Mouse (Mus musculus) MEL (cell line): ENCODE results near the gene Cabp2.

Experiments
- CHD1 ChIP-seq: IDR thresholded peaks from 2 replicates; pipeline ENCODE4 v1.6.1; 2012; ENCODE audit warnings: low read depth, mild to moderate bottlenecking, inconsistent platforms, low read length, improper control_type of control experiment
- CTCF ChIP-seq, 3 experiments: IDR thresholded peaks in 2 of 3; conservative IDR thresholded peaks in 1 of 3; 2 replicates each; pipeline ENCODE4 v1.5.1; 2011 to 2012; ENCODE audit warnings: low read length in 3 of 3, low read depth in 2 of 3, mild to moderate bottlenecking in 2 of 3, improper control_type of control experiment in 1 of 3, inconsistent platforms in 1 of 3, mixed read lengths in 1 of 3, moderate library complexity in 1 of 3; ENCODE audit not compliant: control insufficient read depth in 1 of 3, insufficient read depth in 1 of 3, poor library complexity in 1 of 3, severe bottlenecking in 1 of 3
- ETS1 ChIP-seq: IDR thresholded peaks from 2 replicates; pipeline ENCODE4 v1.6.1; 2012; ENCODE audit warnings: low read depth, mild to moderate bottlenecking, inconsistent platforms, low read length, improper control_type of control experiment, moderate library complexity
- MAX ChIP-seq: IDR thresholded peaks from 2 replicates; pipeline ENCODE4 v1.6.1; 2011; ENCODE audit warnings: low read length, improper control_type of control experiment
- MYC ChIP-seq: IDR thresholded peaks from 2 replicates; pipeline ENCODE4 v1.6.1; 2011; ENCODE audit warnings: low read depth, mild to moderate bottlenecking, low read length, improper control_type of control experiment, moderate library complexity
- POLR2A ChIP-seq, 2 experiments: IDR thresholded peaks; 2 replicates each; pipeline ENCODE4 v1.6.1; 2011 to 2012; ENCODE audit warnings: low read length in 2 of 2, mild to moderate bottlenecking in 2 of 2, control low read depth in 1 of 2, improper control_type of control experiment in 1 of 2, low read depth in 1 of 2, moderate library complexity in 1 of 2; ENCODE audit not compliant: control insufficient read depth in 1 of 2, insufficient read depth in 1 of 2, poor library complexity in 1 of 2

- TF ChIP-seq POLR2A (IDR thresholded peaks at IDR 0.05; ENCODE audit: control insufficient read depth in 1 of 2, insufficient read depth in 1 of 2, low read depth in 1 of 2, low read length in 2 of 2, poor library complexity in 1 of 2) (no peak), CTCF (IDR thresholded peaks at IDR 0.05 in 2 of 3, conservative IDR thresholded peaks at IDR 0.05 in 1 of 3; ENCODE audit: control insufficient read depth in 1 of 3, insufficient read depth in 1 of 3, low read depth in 2 of 3, low read length in 3 of 3, poor library complexity in 1 of 3, severe bottlenecking in 1 of 3) (no peak), MAX (no peak), MYC (no peak), ETS1 (peak; percentile 54), CHD1 (no peak)
Observed at GRCm38 (mm10) chr19:4092750-4093149, 11.4 kb downstream of the Cabp2 start.
